Mouse (Mus musculus): ENCODE data around the gene Aldh3b3.
A peak's percentile ranks its signal among the peaks of the same experiment; 100 is the strongest.
"Not testable (repeated sequence)": the region's sequence is repeated elsewhere in the genome, so short reads cannot be mapped to it uniquely, and the experiment has no call there.

Aldh3b3 gene

DNA sequence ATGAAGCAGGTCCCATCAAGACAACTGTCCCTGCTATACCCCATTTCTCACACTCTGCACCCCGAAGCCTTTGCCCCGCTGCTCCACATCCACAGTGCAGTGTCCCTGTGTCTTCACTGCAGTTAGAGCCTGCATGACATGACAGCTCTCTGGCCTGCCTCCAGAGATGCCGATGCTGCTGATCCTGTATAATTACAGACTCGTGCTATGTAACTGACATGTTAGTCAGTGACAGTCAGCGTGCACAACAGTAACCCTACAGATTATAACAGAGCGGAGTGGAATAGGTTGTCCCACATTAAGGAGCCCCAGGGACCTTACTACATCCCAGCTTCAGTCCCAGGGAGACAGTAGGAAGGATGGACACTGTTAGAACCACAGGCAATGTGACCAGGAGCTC is 16.2 kb downstream of the Aldh3b3 start:
- not testable (repeated sequence) for DNase-seq (ENCODE audit: low spot score in 2 of 2)

DNA sequence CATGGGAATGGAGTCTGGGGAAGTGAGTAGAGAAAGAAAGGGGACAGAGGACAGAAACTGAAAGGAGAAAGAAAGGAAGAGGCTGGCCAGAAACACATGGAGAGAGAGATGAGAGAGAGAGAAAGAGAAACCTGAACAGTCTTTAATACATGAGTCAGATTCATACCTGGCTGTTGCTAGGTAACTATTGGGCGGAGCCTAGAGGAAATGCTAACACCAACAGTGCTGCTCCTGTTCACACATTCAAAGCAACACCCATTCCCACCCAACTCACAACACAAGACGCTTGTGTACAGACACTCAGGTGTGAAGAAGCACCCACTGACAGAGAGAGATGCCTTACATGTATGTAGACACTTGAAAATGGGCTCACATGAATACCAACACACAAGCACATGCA is 17.4 kb downstream of the Aldh3b3 start:
- no peak for DNase-seq (ENCODE audit: low spot score in 2 of 2)

DNA sequence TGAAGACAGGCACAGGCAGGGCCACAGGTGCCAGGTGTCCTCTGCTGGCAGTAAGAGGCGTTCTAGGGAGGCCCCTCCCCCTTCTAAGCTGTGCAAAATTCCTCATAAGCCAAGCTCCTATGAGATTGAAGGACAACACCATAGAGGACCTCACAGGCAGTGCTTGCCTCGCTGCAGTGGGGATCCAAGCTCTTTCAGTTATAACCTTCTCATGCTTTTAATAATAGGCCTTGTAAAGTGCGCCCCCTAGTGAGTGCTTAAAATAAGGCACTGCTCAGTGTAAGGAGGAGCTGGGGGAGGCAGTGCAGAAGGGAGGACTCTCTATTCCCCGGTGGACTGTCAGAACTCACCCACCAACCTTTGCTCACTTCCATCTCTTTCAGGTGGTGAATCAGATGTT is 21.9 kb downstream of the Aldh3b3 start:
- DNase-seq (ENCODE audit: low spot score in 2 of 2) = peak; percentile 41 to 71

- DNase-seq (ENCODE audit: low spot score in 2 of 2) = no peak
Measured at GRCm38 (mm10) chr19:3980917-3981316, 22.5 kb downstream of the Aldh3b3 start.

DNA sequence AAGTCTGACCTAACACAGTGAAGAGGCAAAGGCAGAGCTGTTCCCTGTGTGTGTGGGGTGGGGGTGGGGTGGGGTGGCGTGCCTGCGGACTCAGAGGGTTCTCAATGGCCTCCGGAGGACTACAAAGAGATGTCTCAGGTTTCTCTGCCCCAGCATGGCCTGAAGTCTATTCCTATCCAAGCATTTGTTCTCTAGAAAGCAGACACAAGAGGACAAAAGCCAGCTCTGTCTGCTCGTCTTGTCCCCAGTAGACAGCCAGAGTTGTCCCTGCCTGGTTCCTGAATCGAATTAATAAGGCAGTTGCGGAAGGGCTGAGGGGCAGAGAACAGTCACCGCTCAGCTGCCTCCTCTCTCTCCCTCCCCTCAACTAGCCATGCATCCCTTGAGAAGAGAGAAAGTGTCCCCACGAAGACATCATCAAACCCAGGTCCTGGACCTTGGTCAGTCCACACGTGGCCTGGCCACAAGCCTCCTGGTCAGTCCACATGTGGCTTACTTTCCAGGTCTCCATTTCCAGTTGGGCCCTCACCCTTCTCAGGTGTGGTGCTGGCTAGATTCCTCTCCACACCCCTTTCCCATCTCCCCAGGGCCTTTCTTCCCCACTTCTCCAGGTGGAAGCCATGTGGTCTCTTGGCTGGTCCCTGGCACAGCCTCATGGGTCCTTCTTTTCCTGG is 25.2 kb downstream of the Aldh3b3 start:
- DNase-seq (ENCODE audit: low spot score in 2 of 2) = no peak

- no peak for DNase-seq (ENCODE audit: low spot score in 2 of 2)
Measured at GRCm38 (mm10) chr19:3985261-3985681, 26.8 kb downstream of the Aldh3b3 start.

- peak; percentile 30 to 35 for DNase-seq (ENCODE audit: low spot score in 2 of 2)
Measured at GRCm38 (mm10) chr19:3986334-3986733, 27.9 kb downstream of the Aldh3b3 start, which contains the start of gene Acy3. TSS of gene Acy3 (plus strand) at chr19:3986570.

- no peak for DNase-seq (ENCODE audit: low spot score in 2 of 2)
Measured at GRCm38 (mm10) chr19:3988066-3988465, 29.6 kb downstream of the Aldh3b3 start.

DNA sequence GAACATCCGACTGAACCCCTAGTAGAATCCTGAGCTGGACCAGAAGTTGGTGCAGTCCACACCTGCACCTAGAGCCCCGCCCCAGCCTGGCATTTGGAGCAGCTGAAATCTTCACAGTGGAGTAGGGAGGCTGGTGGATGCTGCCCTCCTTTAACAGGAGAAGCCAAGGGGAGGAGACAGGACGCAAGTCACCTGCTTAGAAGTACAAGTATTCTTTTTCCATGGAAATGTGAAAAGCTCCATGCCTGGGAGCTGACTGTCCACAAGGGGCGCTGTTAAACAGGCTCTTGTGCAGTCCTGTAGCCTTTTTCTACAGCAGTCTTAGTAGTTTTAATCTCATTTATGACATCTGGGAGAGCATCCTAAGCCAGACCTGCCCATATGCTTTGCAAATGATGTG is 30.3 kb downstream of the Aldh3b3 start:
- DNase-seq (ENCODE audit: low spot score in 2 of 2) = no peak

GRCm38 (mm10) chr19:3990804-3991203 is 32.4 kb downstream of the Aldh3b3 start:
- no peak for DNase-seq (ENCODE audit: low spot score in 2 of 2)

DNA sequence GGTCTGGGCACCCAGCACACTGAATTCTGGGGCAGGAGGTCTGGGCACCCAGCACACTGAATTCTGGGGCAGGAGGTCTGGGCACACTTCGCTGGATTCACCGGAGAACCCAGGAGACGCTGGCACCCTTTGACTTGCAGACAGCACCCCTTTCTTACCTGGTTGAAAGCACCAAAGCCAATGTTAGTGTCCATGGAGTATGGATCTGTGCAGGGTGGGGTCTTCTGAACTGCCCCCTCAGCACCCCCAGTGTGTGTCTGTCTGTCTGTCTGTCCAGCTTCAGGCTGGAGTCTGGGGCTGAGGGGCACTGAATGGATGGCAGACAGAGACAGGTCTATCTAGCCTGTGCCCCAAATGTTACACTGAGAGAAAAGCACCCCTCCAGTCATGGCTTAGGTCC is 33.1 kb downstream of the Aldh3b3 start:
- DNase-seq (ENCODE audit: low spot score in 2 of 2) = no peak

DNA sequence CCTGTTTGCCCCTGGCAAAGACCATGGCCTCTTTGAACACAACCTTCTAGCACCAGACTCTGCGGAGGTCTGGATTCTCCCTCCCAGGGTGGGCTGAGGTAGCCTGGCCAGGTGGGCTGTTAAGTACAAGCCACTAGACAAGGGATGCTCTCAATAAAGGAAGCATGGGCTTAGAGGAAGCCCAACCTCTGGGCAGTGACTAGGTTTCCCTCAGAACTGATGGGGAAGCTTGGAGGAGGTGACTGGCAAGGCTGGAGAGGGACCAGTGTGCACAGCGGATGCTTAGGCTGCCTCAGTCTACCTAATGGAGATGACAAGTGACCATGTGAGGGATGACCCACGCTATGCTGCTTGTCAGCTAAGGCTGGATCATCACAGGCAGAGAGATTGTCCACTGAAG is 33.5 kb downstream of the Aldh3b3 start:
- no peak for DNase-seq (ENCODE audit: low spot score in 2 of 2)

DNA sequence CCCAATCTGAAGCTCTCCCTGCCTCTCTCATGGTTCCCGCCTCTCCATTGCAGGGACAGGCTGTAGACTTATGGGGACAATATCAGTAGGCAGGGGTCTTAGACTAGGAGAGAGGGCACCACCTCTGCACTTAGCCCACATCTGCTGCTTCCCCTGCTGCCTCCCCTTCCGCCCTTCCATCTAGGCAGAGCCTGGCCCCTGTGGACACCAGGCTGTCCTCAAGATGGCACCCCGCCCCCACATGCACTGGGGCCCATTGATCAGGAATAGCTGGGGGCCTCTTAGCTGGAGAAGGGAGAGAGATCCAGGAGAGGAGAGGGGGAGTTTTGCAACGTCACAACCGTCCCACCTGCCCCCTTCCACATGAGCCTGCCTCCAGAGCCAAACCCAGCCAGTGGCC is 34.0 kb downstream of the Aldh3b3 start, which contains the start of gene Tbx10:
Gene Tbx10 (plus strand): TSS at position 337 of the 400 bp plus-strand sequence.
- no peak for DNase-seq (ENCODE audit: low spot score in 2 of 2)

DNA sequence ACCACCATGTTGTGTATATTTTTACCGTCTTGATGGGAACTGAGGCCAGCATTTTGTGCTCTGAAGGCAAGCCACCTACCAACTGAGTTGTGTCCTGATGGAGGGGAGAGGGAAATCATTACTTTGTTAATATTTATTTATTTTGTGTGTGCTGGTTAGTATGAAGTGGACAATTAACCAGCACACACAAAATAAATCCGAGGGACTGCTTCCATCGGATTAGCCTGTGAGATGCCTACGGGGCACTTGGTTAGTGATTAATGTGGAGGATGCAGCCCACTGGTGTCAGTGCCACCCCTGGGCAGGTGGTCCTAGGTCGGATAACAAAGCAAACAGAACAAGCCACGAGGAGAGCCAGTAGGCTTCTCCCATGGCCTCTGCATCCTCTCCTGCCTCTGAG is 36.5 kb downstream of the Aldh3b3 start:
- no peak for DNase-seq (ENCODE audit: low spot score in 2 of 2)

DNA sequence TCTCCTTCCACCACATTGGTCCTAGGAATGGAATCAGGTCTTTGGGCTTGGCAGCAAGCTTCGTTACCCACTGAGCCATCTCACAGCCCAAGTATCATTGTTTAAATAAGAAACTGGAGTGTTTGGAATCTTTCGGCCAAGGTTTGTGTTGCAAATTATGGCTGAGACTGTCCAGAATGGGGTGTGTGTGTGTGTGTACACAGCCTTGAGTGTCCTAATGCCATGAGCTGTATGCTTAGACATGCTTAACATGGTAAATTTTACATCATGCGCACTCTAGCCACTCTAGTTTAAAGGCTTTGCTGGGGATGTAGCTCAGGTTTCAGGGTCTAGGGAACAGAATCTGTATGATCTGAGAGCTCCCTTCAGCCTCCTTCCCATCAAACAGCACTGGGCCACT is 37.1 kb downstream of the Aldh3b3 start:
- DNase-seq (ENCODE audit: low spot score in 2 of 2) = no peak

GRCm38 (mm10) chr19:3996106-3996505 is 37.7 kb downstream of the Aldh3b3 start:
- no peak for DNase-seq (ENCODE audit: low spot score in 2 of 2)

DNA sequence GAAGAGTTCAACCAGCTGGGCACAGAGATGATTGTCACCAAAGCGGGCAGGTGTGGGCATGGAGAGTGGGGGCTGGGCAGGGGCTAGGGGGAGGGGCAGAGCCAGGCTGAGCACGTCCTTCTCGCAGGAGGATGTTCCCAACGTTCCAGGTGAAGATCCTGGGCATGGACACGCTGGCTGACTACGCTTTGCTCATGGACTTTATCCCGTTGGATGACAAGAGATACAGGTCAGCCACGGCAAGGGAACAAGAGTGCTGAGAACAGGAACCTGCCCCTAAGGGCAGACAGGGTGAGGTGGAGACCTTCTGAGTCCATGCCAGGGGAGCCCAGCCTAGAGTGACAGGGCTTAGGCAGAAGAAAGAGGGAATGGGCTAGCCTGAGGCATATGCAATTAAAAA is 38.3 kb downstream of the Aldh3b3 start:
- DNase-seq (ENCODE audit: low spot score in 2 of 2) = no peak

DNA sequence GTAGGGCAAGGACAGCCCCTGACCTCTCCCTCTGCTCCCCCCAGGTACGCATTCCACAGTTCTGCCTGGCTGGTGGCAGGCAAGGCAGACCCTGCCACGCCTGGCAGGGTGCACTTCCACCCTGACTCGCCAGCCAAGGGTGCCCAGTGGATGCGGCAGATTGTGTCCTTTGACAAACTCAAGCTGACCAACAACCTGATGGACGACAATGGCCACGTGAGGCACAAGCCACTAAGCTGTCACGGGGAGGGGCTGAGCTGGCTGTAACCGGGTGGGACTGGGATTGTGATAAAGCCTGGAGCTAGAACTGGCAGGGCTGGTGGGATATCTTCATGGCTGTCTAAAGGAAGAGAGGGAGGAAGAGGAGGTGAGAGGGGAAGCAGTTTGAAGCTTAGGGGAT is 38.8 kb downstream of the Aldh3b3 start:
- DNase-seq (ENCODE audit: low spot score in 2 of 2) = no peak

DNA sequence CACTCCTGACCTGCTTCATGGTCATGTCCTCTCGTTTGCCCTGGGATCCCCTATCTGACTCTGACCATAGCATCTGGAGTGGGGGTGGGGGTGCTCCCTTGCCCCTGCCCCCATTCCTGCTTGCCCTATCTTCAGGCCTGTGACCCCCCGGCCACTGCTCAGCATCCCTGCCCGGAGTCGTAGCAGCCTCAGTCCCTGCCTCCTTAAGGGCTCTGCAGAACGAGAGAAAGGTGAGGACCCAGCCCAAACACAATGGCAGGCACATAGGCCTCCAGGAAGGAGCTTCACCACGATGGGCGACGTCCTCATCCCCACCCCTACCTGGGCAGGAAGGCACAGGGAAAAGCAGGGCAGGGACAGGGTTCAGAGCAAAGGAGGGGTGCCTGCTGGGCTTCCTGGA is 39.9 kb downstream of the Aldh3b3 start:
- no peak for DNase-seq (ENCODE audit: low spot score in 2 of 2)

- DNase-seq (ENCODE audit: low spot score in 2 of 2) = no peak
Measured at GRCm38 (mm10) chr19:3999121-3999730, 40.8 kb downstream of the Aldh3b3 start.

- DNase-seq (ENCODE audit: low spot score in 2 of 2) = peak; percentile 93 to 94
Measured at GRCm38 (mm10) chr19:4000119-4000900, 41.9 kb downstream of the Aldh3b3 start, which contains the start of the genes Nudt8 and Gm49405. TSS of gene Nudt8 (plus strand) at chr19:4000580. TSS of gene Gm49405 (plus strand) at chr19:4000626.

DNA sequence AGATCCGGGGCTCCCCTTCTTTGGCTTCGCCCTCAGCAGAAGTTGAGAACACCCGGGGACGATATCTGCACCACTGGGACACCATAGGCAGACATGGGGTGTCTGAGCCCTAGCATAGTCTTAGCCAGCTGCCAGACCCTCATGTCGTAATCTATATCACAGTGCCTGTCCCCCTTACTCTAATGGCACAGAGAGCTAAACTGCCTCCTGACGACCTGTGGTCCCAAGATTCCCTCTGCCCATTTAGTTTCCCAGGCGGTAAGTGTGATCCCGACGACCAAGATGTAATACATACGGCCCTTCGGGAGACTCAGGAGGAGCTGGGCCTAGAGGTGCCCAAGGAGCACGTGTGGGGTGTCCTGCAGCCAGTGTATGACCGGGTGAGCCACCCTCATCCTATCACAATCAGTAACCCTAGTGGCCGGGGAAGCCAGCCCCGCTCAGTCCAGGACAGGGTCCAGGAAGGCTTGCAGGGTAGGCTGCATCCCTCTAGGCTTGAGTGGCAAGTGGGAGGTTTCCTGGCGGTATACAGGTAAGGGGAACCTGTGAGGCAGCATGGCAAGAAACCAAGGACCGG is 42.6 kb downstream of the Aldh3b3 start:
- DNase-seq (ENCODE audit: low spot score in 2 of 2) = no peak

Measured in frontal cortex, postnatal 25 days (tissue).